Mouse (Mus musculus) neural tube, embryonic 10.5 days (tissue): ENCODE data around the gene Gm45618.
A peak's percentile ranks its signal among the peaks of the same experiment; 100 is the strongest.

Source experiments
- DNase-seq: peaks from one replicate; pipeline ENCODE4 v3.0.0-alpha.2; 2017; ENCODE audit warnings: low spot score; ENCODE audit errors: extremely low spot score

Gm45618 gene

GRCm38 (mm10) chr7:142070458-142071211 lies 49.9 kb downstream of the Gm45618 start:
- peak; percentile 57 for DNase-seq
